Mouse (Mus musculus) ovary, adult 10 weeks (tissue): ENCODE data around the gene Gan. TPM values are rescaled to one million over a fixed set of nuclear protein-coding genes. Genes with fewer than 3 reads are reported as not detected.

Source experiments
- polyA plus RNA-seq: library from polyadenylated mRNA; stranded (reverse); fragments of 350-450 nt; fragmentation: Illumina TruSeq; extraction: RNeasy Lipid Tissue Mini Kit (QIAGEN cat#74804); gene quantifications from one replicate; pipeline ENCODE4 v1.2.3, GENCODE M21; 2014

The Gan gene
- 4.2 TPM for polyA plus RNA-seq

DNA sequence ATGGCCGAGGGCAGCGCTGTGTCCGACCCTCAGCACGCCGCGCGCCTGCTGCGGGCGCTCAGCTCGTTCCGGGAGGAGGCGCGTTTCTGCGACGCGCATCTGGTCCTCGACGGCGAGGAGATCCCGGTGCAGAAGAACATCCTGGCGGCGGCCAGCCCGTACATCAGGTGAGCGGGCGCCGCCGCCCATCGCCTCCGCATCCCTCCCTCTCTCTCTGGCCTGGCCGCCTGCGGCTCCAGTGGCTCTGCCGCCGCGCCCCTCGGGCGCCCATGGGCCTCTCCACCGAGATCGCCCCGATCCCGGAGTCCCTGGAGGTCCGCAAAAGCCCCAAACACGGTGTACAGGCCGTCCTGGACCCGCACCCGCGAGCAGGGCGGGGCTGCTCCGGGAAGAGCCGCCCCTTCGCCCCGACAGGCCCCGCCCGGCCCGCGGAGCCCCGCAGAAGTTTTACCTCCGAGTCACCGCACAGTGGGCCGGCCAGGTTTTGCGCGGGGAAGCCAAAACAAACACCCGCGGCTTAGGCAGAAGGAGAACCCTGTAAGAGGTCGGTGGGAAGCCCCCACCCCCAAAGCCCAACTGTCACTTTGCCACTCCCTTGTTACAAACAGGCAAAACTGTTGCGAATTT, at the start of gene Gan:
Gene Gan (plus strand): TSS at position 1 of the 627 bp plus-strand sequence.

DNA sequence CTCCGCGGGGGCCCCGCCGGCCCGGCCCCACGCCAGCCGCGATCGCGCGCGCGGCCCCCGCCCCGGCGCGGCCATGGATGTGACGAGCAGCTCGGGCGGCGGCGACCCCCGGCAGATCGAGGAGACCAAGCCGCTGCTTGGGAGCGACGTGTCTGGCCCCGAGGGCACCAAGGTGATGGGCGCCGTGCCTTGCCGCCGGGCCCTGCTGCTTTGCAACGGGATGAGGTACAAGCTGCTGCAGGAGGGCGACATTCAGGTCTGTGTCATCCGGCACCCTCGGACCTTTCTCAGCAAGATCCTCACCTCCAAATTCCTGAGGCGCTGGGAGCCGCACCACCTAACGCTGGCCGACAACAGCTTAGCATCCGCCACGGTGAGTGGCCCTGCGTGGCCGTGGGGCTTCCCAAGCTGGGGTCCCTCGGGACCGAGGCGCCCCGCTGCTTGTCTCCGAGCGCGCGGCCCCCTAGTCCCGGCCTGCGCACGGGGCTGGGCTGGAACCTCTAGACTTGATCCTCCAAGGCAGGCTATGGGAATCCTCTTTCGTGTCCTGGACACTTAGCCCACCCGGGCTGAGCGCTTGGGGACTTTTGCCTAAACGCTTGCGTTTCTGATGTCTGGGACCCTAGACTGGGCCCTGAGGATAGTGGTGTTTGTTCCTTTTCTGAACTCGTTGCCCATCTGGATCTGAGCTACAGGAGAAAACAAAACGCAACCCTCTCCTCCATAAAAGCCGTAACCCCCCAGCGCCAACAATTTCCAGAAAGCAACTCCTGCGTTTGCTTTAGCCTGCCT, 99.3 kb downstream of the Gan start, which contains the start of gene Cmip:
Gene Cmip (plus strand): TSS at position 36 of the 792 bp plus-strand sequence.

Other genes starting within 250 kb of the Gan start
- gene Cmc2, start 236.7 kb upstream of the Gan start, polyA plus RNA-seq = 7.2 TPM
- gene Cenpn, start 236.4 kb upstream of the Gan start, polyA plus RNA-seq = 15.6 TPM
- 13.3 TPM for gene Atmin, start 214.7 kb upstream of the Gan start, polyA plus RNA-seq
- 2.5 TPM for gene 1700030J22Rik, start 179.2 kb upstream of the Gan start, polyA plus RNA-seq
- 161 TPM for gene Gcsh, start 164.6 kb upstream of the Gan start, polyA plus RNA-seq
- gene Pkd1l2, start 75.7 kb upstream of the Gan start, polyA plus RNA-seq = not detected
- gene Bco1, start 62.3 kb upstream of the Gan start, polyA plus RNA-seq = not detected
- 1.1 TPM for gene Cmip, start 98.9 kb downstream of the Gan start, polyA plus RNA-seq